Mouse (Mus musculus): ENCODE results near the gene Gm49336. TPM values are rescaled to one million over a fixed set of nuclear protein-coding genes. Genes with fewer than 3 reads are reported as not detected.

Gene Gm49336
- polyA plus RNA-seq (2014; fragmentation: Illumina TruSeq; extraction: RNeasy Lipid Tissue Mini Kit (QIAGEN cat#74804); ENCODE audit: low read depth, low replicate concordance) = 27.1 TPM

DNA sequence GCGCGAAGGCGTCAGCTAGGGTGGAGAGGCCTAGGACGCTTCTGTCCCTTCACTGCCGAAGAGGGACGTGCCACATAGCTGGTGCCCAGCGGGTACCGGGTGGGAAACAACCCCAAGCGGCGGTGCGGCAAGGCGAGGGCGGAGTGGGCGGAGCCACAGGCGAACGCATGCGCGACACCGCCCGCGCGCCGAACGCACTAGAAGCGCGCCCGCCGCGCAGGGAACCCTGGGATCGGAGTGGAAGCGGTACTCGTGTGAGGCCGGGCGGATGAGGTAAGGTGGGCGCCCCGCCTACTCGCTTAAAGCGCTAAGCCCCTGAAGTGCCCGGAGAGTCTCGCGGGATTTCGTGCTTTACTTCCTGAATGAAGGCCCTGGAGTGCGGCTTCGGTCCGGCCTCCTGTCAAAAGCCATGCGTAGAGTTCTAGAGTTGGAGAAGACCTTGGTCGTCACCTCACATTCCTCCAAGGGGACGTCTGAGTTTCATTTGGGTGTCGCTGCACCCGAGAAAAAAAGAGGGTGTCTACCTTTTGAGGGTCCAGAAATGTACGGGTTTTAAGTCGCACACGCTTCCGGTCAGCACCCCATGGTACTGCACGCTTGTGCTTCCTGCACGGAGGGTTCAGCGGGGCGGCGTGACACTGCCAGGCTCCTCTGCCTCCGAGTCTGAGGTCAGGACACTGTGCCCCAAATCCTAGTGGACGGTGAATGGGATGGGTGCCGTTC is at the start of gene Gm49336, which contains the start of gene Nupl1:
Gene Gm49336, minus strand, starts transcription at position 227 of the 723 bp plus-strand sequence.
Gene Nupl1, minus strand, starts transcription at position 151 of the 723 bp plus-strand sequence.

DNA sequence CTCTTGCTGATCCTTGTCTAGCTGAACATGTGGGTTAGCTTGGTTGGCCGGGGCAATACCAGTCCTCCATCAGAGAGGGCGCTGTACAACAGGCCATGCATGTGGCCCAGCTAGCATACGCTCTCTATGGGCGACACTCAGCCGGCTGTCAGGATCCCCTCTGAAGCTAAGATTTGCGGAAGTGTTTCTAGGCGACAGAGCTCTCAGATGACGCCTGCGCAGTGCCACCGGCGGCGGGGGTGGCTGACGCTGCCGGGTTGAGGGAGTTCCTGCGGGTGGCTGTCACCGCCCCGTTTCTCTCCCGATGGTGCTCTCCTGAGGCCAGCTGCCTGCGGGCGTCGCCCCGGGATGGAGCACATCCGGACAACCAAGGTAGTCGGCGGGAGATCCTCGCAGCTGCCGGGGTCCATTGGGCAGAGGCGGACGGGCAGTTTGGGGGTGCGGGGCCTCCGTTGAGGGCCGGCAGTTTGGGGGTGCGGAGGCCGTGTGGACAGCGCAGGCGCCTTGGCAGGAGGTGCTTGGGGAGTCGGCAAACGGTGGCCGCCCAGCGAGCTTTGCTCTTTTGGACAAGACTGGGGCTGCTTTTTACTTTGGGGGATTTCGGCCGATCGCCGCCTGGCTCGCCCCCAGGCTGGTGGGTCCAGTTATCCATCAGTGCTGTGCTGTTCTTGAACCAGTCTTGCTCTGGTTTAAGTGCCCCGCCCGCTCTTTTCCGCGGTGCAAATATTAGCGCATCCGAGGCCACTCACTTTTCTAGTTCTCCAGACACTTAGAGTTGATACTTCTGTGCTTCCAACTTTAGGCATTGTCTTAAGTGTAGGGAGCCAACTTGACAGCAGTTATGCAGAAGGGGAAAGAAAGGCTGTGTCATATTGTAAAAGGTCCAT is 13.9 kb upstream of the Gm49336 start, which contains the start of gene Mtmr6:
Gene Mtmr6, plus strand, starts transcription at position 239 of the 887 bp plus-strand sequence.

DNA sequence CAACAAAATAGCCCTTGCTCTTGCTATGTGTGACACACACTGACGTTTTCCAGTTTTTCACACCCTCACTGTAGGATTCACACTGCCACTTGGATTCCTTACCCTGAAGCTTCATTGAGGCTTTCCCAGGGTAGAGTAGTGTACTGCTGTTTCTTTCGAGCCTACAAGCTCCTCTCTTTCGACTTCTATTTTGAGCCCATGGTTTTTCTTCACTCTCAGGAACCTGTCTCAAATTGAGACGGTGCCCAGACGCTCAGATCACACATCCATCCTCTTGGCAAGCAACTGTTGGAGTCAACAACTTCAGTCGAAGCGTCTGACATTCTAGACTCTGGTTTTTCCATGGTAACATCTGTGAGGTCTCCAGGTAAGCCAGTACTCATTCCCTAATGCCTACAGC is 54.4 kb downstream of the Gm49336 start, which contains the start of gene Atp8a2:
Gene Atp8a2, minus strand, starts transcription at position 296 of the 400 bp plus-strand sequence.

Other genes starting within 250 kb of the Gm49336 start
- 1.5 TPM for gene Atp8a2, start 54.3 kb downstream of the Gm49336 start, polyA plus RNA-seq (2014; fragmentation: Illumina TruSeq; extraction: RNeasy Lipid Tissue Mini Kit (QIAGEN cat#74804); ENCODE audit: low read depth, low replicate concordance)
- gene Nupl1, start 76 bp downstream of the Gm49336 start, polyA plus RNA-seq (2014; fragmentation: Illumina TruSeq; extraction: RNeasy Lipid Tissue Mini Kit (QIAGEN cat#74804); ENCODE audit: low read depth, low replicate concordance) = not detected
- 38.2 TPM for gene Mtmr6, start 13.7 kb upstream of the Gm49336 start, polyA plus RNA-seq (2014; fragmentation: Illumina TruSeq; extraction: RNeasy Lipid Tissue Mini Kit (QIAGEN cat#74804); ENCODE audit: low read depth, low replicate concordance)
- gene Amer2, start 121.8 kb upstream of the Gm49336 start, polyA plus RNA-seq (2014; fragmentation: Illumina TruSeq; extraction: RNeasy Lipid Tissue Mini Kit (QIAGEN cat#74804); ENCODE audit: low read depth, low replicate concordance) = 0.58 TPM

Data from adipose tissue, adult 10 weeks (tissue).